Mouse (Mus musculus) brain, embryonic 14.5 days (tissue): Measurements from ENCODE around the gene Anapc15.

Experiments used
- CTCF ChIP-seq: fragments of 200-500 bp; IDR thresholded peaks from 2 replicates; pipeline ENCODE4 v1.5.1; 2012; ENCODE audit warnings: inconsistent platforms, mild to moderate bottlenecking, moderate library complexity, borderline replicate concordance; ENCODE audit not compliant: insufficient read depth, insufficient read length; ENCODE audit errors: extremely low read depth
- POLR2A ChIP-seq: fragments of 200-500 bp; IDR thresholded peaks from 2 replicates; pipeline ENCODE4 v1.6.1; 2012; ENCODE audit warnings: mild to moderate bottlenecking, inconsistent platforms, borderline replicate concordance; ENCODE audit not compliant: poor library complexity, insufficient read depth, insufficient read length, severe bottlenecking; ENCODE audit errors: extremely low read depth

- TF ChIP-seq POLR2A, result no peak
- no peak for TF ChIP-seq CTCF
Observed at GRCm38 (mm10) chr7:101860978-101861377, 2.5 kb upstream of the Anapc15 start.
